Mouse (Mus musculus): ENCODE measurements around the gene Tecr.

Gene Tecr
- long read RNA-seq, experiment 1, transcript Tecr-203 (12 exons, 1,120 nt) = minor isoform, 31 of 651 reads
- long read RNA-seq, experiment 1, transcript Tecr-201 (13 exons, 1,158 nt) = major isoform, 574 of 651 reads
- long read RNA-seq, experiment 1, partial matches to known transcripts = 11 of 651 reads
- long read RNA-seq, experiment 1, other reads (novel, unspliced or antisense) = 32 of 651 reads
- long read RNA-seq, experiment 2, transcript Tecr-203 (12 exons, 1,120 nt) = minor isoform, 53 of 748 reads
- long read RNA-seq, experiment 2, transcript Tecr-201 (13 exons, 1,158 nt) = major isoform, 643 of 748 reads
- long read RNA-seq, experiment 2, partial matches to known transcripts = 9 of 748 reads
- long read RNA-seq, experiment 2, other reads (novel, unspliced or antisense) = 42 of 748 reads

DNA sequence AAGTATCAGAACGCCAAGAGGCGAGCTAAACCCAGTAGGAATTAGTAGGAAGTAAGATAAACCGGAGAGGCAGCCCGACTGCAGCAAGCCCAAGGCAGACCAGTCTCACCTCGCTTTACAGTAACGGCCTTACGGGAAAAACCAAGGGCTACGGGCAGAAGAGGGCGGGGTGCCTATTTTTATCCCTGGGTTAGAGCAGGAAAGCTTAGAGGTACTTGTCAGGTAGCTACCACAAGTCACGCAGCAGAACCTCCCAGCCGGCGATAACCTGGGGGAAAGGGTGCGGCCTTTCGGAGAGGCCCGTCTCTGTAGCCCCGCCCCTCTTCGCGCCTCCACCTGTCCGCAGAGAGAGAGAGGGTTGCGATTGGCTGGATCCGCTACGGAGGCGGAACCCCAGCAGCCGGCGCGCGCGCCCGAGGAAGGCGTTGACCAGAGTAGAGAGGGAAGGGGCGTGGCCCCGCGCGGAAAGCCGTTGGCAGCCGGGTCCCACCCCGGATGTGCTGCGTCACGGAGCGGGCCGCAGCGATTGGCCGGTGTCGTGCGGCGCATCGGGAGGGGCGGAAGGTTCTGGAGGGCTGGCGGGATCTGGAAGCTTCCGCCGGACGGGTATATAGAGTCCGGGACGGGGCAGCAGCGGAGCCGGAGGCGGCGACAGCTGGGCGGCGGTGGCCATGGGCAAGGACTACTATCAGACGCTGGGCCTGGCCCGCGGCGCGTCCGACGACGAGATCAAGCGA lies at the start of gene Tecr, which contains the start of gene Dnajb1:
Gene Tecr, minus strand, starts transcription at position 311 of the 737 bp plus-strand sequence.
Gene Dnajb1, plus strand, starts transcription at position 533 of the 737 bp plus-strand sequence.
- intact Hi-C loops (cut with DNase I) = loop anchor here (5.0 kb wide), 1 partner anchor 41 kb away; the partner anchor contains the start of gene Ndufb7

DNA sequence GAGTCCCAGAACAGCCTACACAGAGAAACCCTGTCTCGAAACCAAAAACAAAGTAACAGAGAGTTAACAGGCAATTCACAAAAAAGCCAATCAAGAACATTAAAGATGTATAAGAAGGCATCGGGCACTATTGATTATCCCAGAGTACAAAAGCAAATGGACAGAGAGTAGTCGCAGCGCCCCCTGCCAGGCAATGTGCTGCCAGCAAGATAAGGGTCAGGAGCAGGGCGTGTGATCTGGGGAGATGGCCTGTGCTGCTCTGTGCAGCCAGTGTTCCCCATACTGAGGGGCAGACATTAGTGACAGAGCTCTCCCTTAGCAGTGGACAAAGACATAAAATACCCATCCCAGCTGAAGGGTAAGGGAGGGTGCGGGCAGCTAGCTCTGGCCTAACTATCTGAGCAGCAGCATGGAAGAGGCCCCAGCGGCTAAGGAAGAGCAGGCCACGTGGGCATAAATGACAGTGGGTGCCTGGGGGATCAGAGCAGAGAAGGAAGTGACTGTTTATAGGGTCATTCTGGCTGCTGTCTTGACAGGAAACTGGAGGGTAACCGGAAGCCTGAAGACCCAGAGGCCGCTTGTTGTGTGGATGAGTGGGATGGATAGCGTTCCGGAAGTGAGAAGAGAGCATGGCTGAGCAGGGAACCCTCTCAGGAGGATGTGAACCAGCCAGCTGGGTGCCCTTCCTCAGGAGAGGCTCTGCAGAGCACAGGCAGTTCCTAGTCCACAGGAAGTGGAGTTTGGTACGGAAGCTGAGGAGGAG lies 48.9 kb upstream of the Tecr start:
- intact Hi-C loops (cut with DNase I) = no loop called here

DNA sequence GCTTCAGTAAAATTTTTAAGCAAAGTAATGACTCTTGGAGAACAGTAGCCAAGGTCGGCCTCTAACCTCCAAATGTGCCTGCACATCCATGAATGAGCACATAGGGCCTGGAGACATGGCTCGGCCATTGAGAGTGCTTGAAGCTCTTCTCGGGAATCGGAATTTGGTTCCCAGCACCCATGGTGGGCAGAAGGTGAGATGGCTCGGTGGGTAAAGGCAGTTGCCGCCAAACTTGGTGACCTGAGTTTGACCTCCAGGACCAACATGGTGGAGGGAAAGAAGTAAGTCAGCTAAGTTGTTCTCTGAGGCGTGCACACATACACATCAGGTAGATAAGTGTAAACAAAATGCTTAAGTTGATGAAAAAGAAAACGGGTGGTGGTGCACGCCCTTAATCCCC lies 48.3 kb upstream of the Tecr start:
- intact Hi-C loops (cut with DNase I) = no loop called here

DNA sequence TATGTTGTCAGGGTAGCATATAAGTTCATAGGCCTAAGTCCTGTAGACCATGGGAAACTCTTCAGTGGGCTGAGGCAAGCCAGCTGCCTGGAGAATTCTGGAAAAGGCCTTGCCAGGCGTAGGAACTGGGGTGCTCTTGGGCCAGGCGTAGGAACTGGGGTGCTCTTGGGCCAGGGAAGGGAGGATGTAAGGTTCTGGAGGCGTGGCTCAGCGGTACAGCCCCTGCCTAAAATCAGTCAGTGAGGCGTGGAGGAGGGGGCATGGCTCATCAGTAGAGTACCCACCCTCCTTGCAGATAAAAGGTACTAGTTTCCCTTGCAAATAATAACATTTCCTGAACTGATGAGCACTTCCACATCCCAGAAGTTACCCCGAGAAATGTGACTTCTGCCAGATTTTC lies 47.0 kb upstream of the Tecr start:
- intact Hi-C loops (cut with DNase I) = loop anchor here (5.0 kb wide), 1 partner anchor 42 kb away; no protein-coding TSS in a partner anchor

DNA sequence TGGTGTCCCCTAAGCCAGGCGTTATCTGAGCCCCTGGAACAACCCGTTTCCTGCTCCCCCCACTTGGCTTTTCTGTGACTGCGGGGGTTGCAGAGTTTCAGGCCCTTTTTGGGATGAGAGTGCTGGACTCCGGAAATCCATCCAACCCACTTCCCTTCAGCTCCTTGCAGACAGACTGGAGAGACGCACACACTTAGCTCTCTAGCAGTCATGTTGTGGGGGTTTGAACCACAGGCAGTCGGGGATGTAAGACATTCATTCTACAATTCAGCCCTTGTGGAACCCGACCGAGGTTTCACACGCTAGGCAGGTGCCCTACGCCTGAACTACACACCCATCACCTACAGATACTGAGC lies 45.9 kb upstream of the Tecr start:
- intact Hi-C loops (cut with DNase I) = loop anchor here (5.0 kb wide), 1 partner anchor 41 kb away; no protein-coding TSS in a partner anchor

DNA sequence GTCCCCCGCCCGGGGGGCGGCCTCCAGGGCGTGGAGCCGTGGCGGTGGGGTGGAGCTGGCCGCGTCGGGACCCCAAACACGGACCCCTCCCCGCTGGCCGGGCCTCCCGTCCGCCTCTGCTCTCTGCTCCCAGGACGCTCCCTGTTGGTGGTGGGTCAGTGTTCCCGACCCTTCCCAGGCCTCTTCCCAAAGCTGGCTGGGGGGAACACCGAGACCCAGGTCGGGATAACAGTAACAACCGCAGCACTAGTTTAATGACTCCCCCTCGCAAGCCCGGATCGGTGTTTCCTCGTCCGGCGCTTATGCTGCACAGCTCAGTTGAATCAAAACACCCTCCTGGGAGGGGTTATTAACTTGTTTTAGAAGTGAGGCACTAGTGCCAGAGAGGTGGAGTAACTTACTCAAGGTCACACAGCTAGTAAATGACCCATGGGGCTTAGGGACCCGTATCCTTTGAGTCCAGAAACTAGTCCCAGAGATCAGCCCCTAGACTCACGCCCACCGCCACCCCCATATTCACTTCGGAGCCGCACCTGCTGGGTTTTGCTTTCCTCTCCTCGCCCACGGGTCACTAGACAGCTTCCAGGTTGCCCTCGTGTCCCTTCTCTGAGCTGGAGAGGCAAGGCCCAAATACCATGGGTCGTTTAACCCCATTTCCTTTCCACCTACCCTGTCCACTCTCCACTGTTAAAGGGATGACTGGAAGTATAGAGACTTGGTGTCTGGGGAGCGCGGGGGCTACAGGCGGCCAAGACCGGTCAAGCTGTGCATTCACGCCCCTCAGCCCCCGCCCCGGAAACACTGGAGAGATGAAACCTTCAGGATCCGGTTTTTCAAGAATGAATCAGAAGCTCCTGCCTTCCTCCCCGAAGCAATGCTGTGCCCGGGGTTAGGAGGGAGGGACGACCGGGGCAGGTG lies 45.2 kb upstream of the Tecr start:
- intact Hi-C loops (cut with DNase I) = loop anchor here (5.0 kb wide), 1 partner anchor 41 kb away; no protein-coding TSS in a partner anchor

DNA sequence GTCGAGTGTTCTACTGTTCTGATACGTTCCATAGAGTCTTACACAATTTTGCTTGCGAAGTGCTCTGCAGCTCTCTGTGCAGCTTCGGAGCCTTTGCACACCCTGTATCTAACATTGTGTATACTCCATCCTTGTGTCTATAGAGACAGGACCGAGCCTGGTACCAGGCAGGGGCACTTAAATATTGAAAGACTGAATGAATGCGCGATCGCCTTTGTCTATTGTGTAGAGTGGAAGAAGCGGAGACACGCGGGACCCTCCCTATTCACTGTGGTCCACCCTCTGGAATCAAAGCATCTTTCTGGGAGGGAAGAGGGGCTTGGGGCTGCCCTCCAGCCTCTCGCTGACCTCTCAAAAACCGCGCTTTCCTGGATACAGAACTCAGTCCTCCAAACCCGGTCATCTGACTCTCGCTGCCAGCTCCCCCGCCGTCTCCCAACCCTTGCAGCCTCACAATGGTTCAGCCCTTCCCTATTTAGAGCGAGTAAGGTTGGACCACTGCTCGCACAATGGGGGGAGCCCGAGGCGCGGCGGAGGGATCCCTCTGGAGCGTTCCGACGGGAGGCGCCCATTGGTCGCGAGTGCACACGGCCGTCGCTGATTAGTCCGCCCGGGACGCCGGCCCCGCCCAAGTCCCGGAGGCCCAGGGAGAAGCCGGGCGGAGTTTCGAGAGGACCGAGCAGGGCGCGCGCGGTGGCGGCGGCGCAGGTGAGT lies 44.4 kb upstream of the Tecr start, which contains the start of gene Gipc1:
Gene Gipc1, plus strand, starts transcription at position 648 of the 714 bp plus-strand sequence.
- intact Hi-C loops (cut with DNase I) = loop anchor here (5.0 kb wide), 1 partner anchor 40 kb away; no protein-coding TSS in a partner anchor

DNA sequence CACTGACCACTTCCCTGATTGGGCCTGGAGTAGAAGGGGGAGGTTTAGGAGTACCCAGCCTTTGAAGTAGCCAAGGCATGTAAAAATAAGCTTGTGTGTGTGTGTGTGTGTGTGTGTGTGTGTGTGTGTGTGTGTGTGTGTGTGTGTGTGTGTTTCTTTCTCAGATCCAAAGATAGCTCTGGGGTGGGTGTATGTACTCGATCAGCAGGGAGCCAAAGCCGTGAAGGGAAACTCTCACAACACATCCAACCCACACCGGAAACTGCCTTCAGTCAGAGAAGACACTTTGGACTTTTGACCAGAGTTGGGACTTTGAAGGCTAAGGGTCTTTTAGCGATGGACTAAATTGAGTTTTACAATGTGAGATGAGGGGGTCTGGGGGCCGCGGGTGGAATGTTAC lies 41.9 kb upstream of the Tecr start:
- intact Hi-C loops (cut with DNase I) = loop anchor here (5.0 kb wide), 1 partner anchor 37 kb away; no protein-coding TSS in a partner anchor

DNA sequence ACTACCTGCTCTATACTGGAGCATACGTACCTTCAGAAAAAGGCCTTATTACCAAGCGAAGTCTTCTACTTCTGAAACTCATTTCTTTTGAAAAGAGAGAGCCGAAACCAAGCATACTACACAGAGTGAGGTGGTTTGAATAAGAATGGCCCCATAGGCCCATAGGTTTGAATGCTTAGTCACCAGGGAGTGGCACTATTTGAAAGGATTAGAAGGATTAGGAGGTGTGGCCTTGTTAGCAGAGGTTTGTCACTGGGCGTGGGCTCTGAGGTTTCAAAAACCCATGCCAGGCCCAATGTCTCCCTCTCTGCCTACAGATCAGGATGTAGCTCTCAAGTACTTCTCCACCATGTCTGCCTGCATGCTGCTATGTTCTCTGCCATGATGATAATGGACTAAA lies 40.3 kb upstream of the Tecr start:
- intact Hi-C loops (cut with DNase I) = no loop called here

DNA sequence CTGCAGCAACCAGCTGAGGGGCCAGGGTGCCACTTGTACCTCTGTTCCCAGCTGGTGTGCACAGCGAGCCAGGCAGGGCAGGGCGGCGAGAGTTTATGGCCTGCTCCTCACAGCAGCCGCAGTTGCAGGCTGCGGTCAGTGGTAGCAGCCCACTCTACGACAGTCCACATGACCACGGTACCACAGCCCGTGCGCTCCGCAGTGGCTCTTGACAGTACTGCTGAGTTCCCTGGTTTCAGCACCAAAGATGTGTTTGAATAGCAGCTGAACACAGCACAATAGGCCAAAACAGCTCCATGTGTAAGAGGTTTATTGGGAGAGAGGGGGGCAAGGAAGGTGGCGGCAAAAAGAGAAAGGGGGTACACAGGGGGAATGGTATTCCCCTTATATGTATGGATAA lies 39.7 kb upstream of the Tecr start:
- intact Hi-C loops (cut with DNase I) = no loop called here

DNA sequence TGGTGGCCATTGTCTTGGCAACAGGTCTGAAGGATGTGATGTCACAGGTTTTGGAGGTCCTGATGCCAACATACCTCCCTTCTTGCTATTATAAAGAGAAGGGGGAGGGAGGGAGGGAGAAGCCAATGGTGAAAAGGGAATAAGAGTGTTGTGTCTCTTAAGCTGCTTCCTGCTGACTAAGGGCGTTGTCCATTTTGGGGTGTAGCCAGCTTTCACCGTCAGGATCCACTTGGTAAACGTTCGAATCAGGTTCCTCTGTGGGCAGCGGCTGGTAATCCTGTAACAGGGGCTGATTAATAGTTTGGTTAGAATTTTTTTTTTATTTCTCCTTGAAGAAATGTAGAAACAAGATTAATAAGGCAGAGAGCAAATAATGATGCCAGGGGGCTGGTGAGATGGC lies 31.9 kb upstream of the Tecr start:
- intact Hi-C loops (cut with DNase I) = no loop called here

DNA sequence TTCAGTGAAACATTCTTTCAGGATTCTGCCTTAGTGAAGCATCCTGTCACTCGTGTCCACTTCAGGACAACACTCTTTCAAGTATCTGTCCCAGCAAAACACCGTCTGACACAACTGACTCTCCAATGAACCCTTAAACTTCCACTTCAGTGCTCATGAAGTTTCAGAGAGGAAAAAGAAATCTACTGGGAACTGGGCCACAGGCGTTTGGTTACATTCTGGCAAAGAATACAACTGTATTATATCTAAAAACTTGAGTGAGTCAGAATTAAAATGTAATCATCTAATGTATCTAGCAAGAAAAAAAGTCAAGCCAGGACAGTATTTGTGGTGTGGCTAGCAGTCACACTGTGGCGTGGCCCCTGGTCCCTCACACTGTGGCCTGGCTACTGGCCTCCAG lies 31.1 kb upstream of the Tecr start:
- intact Hi-C loops (cut with DNase I) = no loop called here

DNA sequence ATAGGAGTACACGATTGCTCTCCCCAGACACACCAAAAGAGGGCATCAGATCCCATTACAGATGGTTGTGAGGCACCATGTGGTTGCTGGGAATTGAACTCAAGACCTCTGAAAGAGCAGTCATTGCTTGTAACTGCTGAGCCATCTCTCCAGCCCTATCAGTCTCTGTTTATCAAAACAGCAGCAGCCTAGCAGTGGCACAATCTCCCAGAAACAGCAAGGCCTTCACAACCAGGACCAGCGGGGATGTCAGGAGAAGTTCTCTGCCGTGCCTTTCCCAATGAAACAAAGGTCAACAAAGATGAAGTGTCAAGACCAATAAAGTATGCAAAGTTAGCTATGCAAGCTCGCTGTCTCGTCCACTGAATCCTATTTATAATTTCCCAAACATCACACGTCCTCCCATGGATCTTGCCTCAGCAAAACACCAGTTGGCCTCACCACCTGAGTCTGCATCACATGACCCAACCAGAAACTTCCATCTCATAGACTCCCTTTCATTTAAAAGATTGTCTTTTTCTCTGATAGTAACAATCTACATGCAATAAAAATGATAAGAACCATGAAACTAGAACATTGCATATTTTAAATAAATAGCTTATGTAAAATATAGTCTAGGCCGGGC lies 24.4 kb upstream of the Tecr start:
- intact Hi-C loops (cut with DNase I) = no loop called here

DNA sequence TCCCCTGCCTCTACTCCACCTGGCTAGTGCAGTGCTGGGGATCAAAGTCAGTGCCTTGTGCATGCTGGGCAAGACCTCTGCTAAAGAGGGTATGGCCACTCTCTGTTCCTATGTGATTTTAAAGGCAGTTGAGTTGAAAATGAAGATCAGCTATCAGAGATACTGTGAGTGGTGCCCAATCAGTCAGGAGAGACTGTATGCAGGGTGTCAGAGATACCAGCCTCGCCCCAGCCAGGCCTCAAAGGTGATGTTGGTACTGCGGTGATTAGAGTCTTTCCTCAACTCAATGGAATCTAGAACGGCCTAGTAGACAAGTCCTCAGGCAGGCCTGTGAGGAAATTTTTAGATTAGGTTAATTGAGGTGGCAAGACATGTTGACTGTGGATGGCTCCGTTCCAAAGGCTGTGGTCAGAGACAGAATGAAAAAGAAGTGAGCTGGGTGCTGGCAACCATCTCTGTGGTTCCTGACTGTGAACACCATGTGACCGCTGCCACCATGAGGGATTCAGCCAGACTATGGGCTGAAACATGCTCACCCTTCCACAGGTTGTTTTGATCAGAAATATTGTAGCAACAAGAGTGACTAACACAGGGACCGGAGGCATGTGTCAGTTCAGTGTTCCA lies 18.0 kb upstream of the Tecr start:
- intact Hi-C loops (cut with DNase I) = no loop called here

DNA sequence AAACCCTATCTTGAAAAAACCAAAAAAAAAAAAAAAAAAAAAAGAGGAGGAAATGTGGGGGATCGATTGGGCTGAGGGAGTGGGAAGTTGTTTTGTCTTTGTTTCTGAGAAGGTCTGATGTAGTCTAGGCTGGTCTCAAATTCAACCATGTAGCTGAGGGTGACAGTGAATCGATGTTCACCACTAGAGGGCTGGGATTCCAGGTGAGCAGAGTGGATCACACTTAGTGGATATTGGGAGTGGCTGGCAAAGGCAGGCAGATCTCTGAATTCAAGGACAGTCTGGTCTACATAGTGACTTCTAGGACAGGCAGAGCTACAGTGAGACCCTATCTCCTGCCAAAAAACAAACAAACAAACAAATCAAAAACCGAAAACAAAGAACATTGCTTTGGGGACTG lies 17.0 kb upstream of the Tecr start:
- intact Hi-C loops (cut with DNase I) = no loop called here

DNA sequence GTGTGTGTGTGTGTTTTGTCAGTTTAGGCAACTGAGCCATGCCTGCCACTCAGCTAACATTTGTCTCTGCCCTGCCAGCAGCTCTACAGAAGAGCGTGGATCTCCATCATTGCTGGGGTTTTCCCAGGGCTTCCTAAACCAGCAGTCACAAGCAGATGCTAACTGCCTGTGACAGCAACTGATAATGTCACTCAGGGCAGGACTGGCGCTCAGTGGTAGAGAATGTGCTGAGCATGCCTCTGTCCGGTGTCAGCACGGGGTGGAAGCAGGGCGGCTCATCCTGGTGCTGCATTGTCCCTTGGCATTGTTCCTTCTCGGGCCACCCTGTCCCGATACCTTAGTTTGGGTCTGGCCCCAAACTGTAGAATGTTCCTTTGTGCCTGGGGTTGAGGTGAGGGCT lies 15.8 kb upstream of the Tecr start:
- intact Hi-C loops (cut with DNase I) = no loop called here

DNA sequence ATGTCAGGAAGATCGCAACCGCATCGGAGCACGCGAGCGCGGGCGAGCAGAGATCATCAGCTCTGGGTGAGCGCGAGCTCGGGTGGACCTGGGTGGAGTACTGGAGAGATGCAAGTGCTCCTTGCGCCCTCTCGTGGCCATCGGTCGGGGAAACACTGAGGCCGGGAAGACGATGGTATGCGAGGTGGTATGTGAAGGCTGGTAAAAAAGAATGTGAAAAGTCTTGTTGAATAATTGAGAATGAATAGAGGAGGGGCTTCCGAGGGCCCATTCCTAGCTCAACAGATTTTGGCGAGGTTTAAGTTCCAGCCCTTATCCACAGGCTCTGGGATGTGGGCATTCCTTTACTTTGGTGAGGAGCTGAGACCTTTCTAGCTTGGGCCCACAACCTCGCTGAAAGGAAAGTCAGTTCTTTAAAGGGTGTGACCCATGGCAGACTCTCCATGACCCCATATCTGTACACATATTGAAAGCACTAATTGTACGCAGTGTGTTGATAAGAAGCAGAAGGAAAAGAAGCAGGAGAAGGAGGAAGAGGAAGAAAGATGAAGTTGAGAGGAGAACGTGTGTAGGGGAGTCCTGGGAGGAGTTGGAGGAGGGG lies 14.7 kb upstream of the Tecr start:
- intact Hi-C loops (cut with DNase I) = no loop called here

DNA sequence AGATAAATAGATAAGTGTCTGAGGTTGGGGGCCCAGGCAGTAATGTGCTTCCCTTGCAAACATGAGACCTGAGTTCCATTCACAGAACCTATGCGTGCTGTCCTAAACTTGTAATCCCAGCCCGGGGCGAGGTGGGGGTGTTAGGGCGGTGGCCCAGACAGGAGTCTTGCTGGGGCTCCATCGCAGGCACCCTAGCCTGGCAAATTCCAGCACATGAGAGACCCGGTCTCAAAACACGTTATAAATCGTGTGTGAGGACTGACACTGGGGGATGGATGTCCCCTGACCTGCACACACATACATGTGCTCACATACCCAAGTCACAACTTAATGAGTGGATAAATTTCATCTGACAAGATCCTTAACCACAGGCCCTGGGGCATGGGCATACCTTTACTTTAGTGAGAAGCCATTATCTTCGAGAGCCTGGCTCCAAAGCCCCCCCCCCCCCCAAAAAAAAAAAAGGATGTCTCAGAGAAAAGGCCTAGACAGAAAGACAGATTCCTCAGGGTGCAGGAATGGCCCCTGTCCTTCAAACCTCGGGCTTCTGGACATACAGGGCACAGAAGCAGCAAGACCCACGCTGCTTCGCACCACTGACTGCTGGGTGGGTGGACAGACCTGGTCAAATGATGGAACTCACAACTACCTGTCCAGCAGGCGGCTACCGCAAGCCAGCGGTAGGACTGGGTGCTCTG lies 14.1 kb upstream of the Tecr start:
- intact Hi-C loops (cut with DNase I) = no loop called here
